9 mouse cellular contexts compared by ENCODE assay signal in the genomic region with DNA sequence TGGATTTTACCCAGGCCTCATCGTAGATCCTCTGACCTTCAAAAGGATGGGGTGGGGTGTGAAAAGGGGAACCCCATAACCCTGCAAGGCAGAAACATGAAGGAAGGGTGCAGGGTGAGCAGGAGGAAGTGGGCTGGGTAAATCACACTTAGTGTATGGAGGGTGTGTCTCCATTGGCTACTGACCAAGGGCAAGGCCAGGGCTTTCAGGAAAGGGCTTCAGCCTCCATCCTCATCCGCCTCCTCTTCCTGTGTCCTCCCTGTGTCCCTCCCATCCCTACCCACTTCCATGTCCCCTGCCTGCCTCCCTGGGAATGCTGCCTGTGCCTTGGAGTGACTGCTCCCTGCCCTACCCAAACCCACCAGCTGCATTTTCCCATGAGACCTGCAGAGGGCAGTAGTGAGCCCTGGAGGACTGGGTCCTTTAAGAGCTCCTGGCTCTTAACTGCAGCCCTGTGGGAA. TPM values are rescaled to one million over a fixed set of nuclear protein-coding genes. Genes with fewer than 3 reads are reported as not detected.
DNase-seq lines count a peak whose midpoint lies in the region; ATAC-seq and TF ChIP-seq lines count a peak whose summit lies in the region.
"Had no signal": no experiment of that assay in that cellular context is flagged by ENCODE, and none has a peak within 500 bp of the region (broad histone marks: within the 10 kb centered on the region; RNA-seq: fewer than 3 reads in every experiment).

No protein-coding gene starts in this region.

- in situ Hi-C loops in ES-E14 (cut with MboI; ENCODE audit: low sequenced_read_pairs in 2 of 2, unreplicated experiment in 2 of 2): loop anchor here in 1 of 2 experiments (10.0 kb wide), 1 partner anchor 59 kb away; no protein-coding TSS in a partner anchor

- no peaks in the 10 kb centered on the region for H3K27me3 ChIP-seq in embryonic facial prominence, embryonic 15.5 days
- H3K27me3 ChIP-seq: limb, embryonic 13.5 days had no signal

- no peak overlapping the region for H3K27ac ChIP-seq in ES-E14 (ENCODE audit: insufficient read depth, low read depth, low read length, poor library complexity, severe bottlenecking)
- no peak overlapping the region; the same call in 1 of the 2 replicates for H3K27ac ChIP-seq in embryonic facial prominence, embryonic 15.5 days (replicated peaks)
- H3K27ac ChIP-seq: limb, embryonic 13.5 days had no signal

- no peak overlapping the region for H3K9ac ChIP-seq in ES-E14 (ENCODE audit: insufficient read depth, low read depth, low read length, poor library complexity, severe bottlenecking)
- H3K9ac ChIP-seq in embryonic facial prominence, embryonic 15.5 days: no peak overlapping the region
- H3K9ac ChIP-seq: limb, embryonic 13.5 days had no signal

- H3K4me1 ChIP-seq in ES-E14 (ENCODE audit: control insufficient read depth in 2 of 2, insufficient read depth in 2 of 2, low read length in 2 of 2, poor library complexity in 1 of 2): peaks cover 0 to 2% of the 10 kb centered on the region in 2 experiments; a peak in 1 of 4 replicates
- no peaks in the 10 kb centered on the region for H3K4me1 ChIP-seq in embryonic facial prominence, embryonic 15.5 days
- H3K4me1 ChIP-seq: limb, embryonic 13.5 days had no signal

- WGBS in embryonic facial prominence, embryonic 15.5 days: 73% methylated on average over 2 of the region's 2 CpGs

- peak; percentile 21; the same call in 1 of the 2 replicates for ATAC-seq in embryonic facial prominence, embryonic 15.5 days (ENCODE audit: insufficient number of reproducible peaks, low FRiP score, low TSS enrichment, low read depth)

- no peak overlapping the region for H3K4me3 ChIP-seq in ES-E14 (ENCODE audit: insufficient read depth in 1 of 2, low read depth in 1 of 2, low read length in 2 of 2, poor library complexity in 1 of 2, severe bottlenecking in 1 of 2)
- H3K4me3 ChIP-seq in embryonic facial prominence, embryonic 15.5 days (replicated peaks): no peak overlapping the region
- H3K4me3 ChIP-seq: limb, embryonic 13.5 days had no signal

- intact Hi-C loops in heart, postnatal 25 days (cut with DNase I): loop anchor here (5.0 kb wide), 1 partner anchor 34 kb away; no protein-coding TSS in a partner anchor

- H3K36me3 ChIP-seq in ES-E14 (ENCODE audit: control insufficient read depth, insufficient read depth, low read length, poor library complexity, severe bottlenecking): peaks cover 36% of the 10 kb centered on the region
- peaks cover 88% of the 10 kb centered on the region for H3K36me3 ChIP-seq in embryonic facial prominence, embryonic 15.5 days

- DNase-seq in ES-E14 (ENCODE audit: low read depth, low spot score): peak; percentile 80
- DNase-seq in adrenal gland, postnatal 25 days: peak; percentile 49
- peak; percentile 65 for DNase-seq in heart, postnatal 25 days (ENCODE audit: low spot score)
- DNase-seq in layer of hippocampus, adult 9-10 months (ENCODE audit: low spot score): peak; percentile 61
- peak; percentile 85 for DNase-seq in lung, postnatal 36 days
- peak; percentile 84 for DNase-seq in retina, postnatal 1 day
- DNase-seq in urinary bladder, postnatal 36 days (ENCODE audit: low spot score in 2 of 2): peak; percentile 45 to 54

- no peak overlapping the region for H3K4me2 ChIP-seq in embryonic facial prominence, embryonic 15.5 days (replicated peaks)
- H3K4me2 ChIP-seq: limb, embryonic 13.5 days had no signal

- no peaks in the 10 kb centered on the region for H3K9me3 ChIP-seq in ES-E14 (ENCODE audit: control insufficient read depth, insufficient read depth, low read depth, low read length)
- H3K9me3 ChIP-seq in embryonic facial prominence, embryonic 15.5 days (replicated peaks): no peaks in the 10 kb centered on the region
- H3K9me3 ChIP-seq: limb, embryonic 13.5 days had no signal

TF ChIP-seq in ES-E14, 5 proteins besides CTCF, POLR2A, EP300 and RAD21:
- 0 out of 2 replicates have a peak, but pooled peaks have one; percentile 7 for TF ChIP-seq ZC3H11A (IDR thresholded peaks at IDR 0.05; ENCODE audit: borderline replicate concordance, low read depth, low read length)
- no peak for TF ChIP-seq ZNF384 (IDR thresholded peaks at IDR 0.05; ENCODE audit: low read depth, low read length)

RNA-seq across cellular contexts. Expression of gene Ppif, which starts 47.8 kb away (rescaled TPM):
- total RNA-seq in ES-E14 (2012; rRNA removed): 24.9 and 27.0 TPM in 2 replicates
- 29.4 and 35.9 TPM in 2 replicates for total RNA-seq in adrenal gland, postnatal 25 days (2021)
- 25.3 and 30.6 TPM in 2 replicates for polyA plus RNA-seq in embryonic facial prominence, embryonic 15.5 days (2015; fragmentation: Nextera tagmentation; extraction: Ambion mirVana)
- total RNA-seq in heart, postnatal 25 days (2021): 100 to 1,000 TPM; 277 to 296 TPM
